Mouse (Mus musculus) urinary bladder, adult 18-20 months (tissue): ENCODE measurements at regions not wholly inside any gene's neighbourhood (a gene's known extent, or its start where the extent isn't known, plus 50 kb on each side); places are given as distances from the start of the nearest gene placed in this dataset.

Experiments used
- DNase-seq, 2 experiments: peaks; one replicate each; pipeline ENCODE4 v3.0.0; 2022; ENCODE audit warnings: low spot score in 2 of 2, mixed read lengths in 2 of 2

GRCm38 (mm10) chr3:9373896-9374295, 236.0 kb downstream of the Zfp704 start:
- DNase-seq, result no peak

- no peak for DNase-seq
Observed at GRCm38 (mm10) chr3:9370096-9370495, 239.8 kb downstream of the Zfp704 start.

GRCm38 (mm10) chr3:9365791-9366190, 244.1 kb downstream of the Zfp704 start:
- DNase-seq, result no peak

- DNase-seq, result no peak
Observed at GRCm38 (mm10) chr3:9359186-9359585, 250.7 kb downstream of the Zfp704 start.

- DNase-seq, result no peak
Observed at GRCm38 (mm10) chr3:9358111-9358510, 251.8 kb downstream of the Zfp704 start.

DNA sequence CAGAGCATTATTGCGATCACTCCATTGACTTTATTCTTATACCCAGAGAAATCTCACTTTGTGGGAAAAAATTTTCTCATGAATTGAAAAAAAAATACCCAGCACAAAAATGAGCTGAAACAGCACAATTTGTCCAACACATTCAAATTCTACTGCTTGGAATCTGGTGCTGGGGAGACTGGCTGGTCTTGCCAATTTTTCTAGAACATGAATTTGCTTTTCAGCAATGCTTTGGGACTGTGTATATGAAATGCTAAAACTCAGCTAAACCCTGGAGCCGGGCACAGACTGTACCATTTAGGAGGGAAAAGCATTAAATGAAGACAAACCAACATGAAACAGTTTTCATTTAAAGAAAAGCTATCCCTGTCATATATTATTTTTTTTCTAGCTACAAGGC, 252.2 kb downstream of the Zfp704 start:
- no peak for DNase-seq

DNA sequence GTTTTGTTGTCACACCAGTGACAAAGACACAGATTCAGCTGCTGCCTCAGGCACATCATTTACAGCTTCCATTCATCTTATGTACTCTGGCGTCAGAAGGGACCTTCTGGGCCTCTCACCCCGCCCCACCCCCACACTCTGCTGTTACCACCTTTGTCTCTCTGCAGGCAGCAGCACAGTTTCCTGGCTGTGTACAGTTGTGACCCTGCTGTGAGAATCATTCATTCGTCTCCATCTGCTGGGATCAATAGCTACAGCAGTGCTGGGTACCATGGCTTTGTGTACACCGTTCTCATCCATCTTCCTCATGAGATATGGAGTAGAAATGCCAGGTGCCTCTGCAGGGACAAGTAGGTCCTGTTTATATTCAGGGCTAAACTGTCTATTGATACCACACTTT, 254.0 kb downstream of the Zfp704 start:
- DNase-seq, result no peak

- no peak for DNase-seq
Observed at GRCm38 (mm10) chr3:9354756-9355155, 255.1 kb downstream of the Zfp704 start.

- DNase-seq, result no peak
Observed at GRCm38 (mm10) chr3:9352251-9352650, 257.6 kb downstream of the Zfp704 start.

GRCm38 (mm10) chr3:9349822-9350221, 260.1 kb downstream of the Zfp704 start:
- DNase-seq, result no peak

GRCm38 (mm10) chr3:9347446-9347860, 262.4 kb downstream of the Zfp704 start:
- peak; percentile 27 to 36 for DNase-seq

- DNase-seq, result peak; percentile 20 to 45
Observed at GRCm38 (mm10) chr3:9346857-9347445, 262.9 kb downstream of the Zfp704 start.

DNA sequence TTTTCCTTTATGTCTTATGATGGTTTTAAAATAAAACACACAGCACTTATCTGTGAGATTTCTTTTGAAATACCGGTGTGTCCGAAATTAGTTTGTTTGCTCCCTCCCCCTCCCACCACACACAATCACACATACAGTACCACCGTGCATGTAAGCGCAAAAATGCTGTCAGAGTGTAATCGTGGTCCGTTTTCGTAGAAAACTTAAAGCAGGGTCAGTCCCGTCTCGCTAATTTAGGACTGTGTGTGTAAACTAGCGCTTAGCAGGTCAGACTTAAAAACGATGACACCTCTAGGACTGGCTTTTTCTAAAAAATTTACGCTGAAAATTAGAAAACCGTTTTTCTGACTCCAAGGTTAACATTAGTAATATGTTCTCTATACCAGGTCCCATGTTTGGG, 263.5 kb downstream of the Zfp704 start:
- DNase-seq, result no peak

DNA sequence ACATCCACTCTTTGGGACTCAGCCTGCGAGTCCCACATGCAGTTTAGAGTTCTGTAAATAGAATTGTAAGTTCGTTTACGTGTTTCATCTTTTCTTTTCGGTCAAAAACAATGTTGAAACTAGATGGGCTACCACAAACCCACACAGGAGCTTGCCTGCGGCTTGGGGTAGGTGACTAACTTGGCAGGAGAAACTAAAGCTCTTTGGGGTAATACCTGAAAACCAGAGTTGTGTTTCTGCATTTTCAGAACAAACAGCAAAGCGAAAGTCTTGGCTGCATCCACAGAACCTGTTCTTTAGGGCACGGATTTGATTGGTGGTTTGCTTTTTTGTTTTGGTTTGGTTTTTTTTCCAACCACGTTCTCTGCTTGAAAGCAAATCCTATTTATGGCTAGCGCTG, 264.0 kb downstream of the Zfp704 start:
- DNase-seq, result no peak

GRCm38 (mm10) chr3:9343586-9343985, 266.3 kb downstream of the Zfp704 start:
- DNase-seq, result no peak

DNA sequence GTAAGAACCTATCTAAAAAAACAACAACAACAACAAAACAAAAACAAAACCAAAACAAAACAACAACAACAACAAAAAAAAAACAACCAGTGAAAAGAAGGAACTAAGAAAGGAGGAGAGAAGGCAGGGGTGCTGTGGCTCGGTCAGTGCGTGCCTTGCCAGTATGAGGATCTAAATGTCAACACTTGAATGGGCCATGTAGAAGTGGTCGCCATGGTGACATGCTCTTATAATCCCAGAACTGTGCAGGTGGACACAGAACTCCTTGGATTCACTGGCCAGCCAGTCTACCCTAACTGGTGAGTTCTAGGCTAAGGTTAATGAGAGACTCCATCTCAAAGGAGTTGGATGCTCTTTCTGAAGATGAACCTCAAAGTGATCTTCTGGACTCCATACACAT, 267.7 kb downstream of the Zfp704 start:
- DNase-seq, result no peak

GRCm38 (mm10) chr3:9341657-9342056, 268.2 kb downstream of the Zfp704 start:
- DNase-seq, result no peak

DNA sequence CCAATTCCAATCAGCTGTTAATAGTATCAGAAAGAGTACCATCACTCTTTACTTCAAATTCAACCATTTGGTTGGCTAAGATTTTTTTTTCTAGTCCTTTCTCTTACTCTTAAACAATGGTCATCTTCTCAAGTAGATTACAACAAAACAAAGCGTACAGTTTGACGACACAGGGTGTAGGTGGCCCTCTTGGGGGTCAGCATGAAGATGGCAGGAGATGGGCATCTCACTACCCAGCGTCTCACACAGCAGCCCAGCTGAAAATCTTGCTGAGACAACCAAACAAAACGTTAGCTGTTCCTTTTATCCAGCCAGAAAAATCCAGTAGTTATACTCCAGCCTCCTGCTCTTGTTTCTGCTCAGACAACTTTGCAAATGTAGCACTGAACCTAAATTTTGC, 268.6 kb downstream of the Zfp704 start:
- DNase-seq, result no peak

DNA sequence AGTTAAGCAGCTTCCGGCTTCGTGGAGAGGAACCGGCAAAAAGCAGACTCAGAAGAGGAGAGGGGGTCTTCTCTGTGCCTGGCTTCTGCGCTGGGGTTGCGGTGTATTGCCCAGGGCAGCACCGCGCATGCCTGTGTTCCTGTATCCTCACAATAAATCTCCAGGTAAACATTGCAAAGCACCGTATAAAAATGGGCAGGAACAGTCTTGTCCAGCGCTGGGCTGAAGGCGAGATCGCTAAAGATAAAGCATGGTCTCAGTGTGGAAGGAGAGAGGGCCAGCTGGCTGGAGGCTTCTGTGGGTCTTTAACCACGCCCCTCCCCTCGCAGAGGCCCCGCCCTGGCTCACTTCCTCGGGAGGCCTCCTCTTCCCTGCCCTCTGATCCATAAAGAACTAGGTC, 269.1 kb downstream of the Zfp704 start:
- DNase-seq, result peak; percentile 61 to 77

DNA sequence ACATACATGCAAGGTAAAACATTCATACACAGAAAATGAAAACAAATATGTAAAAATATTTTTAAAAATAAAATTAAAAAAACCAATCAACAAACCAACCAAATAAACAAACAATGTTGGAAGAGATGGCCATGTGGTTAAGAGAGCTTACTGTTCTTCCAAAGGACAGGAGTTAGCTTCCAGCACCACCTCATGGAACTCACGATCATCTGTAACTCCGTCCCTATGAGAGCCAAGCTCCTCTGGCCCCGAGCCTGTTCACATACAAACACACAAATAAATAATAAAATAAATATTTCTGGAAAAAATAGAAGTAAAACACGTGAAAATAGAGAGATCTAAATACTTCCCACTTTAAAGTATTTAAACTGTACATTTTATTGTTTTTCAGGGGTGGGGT, 269.5 kb downstream of the Zfp704 start:
- DNase-seq, result no peak

GRCm38 (mm10) chr3:9339669-9340068, 270.2 kb downstream of the Zfp704 start:
- DNase-seq, result no peak

DNA sequence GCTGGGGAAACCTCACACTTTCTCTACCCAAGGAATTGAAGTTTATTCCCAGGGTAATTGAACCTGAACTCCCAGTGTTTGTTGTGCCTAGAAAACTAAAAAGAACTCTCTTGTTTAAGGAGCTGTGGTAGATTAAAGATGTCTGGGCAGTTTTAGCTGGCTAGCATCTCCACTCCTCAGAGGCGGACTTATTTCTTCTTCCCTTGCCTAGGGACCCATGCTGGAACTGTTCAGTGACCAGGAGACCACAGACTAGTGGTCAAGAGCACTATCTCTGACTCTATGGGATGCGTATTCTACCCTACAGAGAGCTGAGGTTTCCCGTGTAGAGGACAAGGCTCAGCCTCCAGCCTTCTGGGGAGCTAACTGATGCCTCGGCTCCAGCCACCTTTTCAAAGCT, 274.3 kb downstream of the Zfp704 start:
- no peak for DNase-seq
